Mouse (Mus musculus): Measurements from ENCODE around the gene Yap1. TPM values are rescaled to one million over a fixed set of nuclear protein-coding genes. Genes with fewer than 3 reads are reported as not detected.
A peak's percentile ranks its signal among the peaks of the same experiment; 100 is the strongest.
"Not testable (repeated sequence)": the region's sequence is repeated elsewhere in the genome, so short reads cannot be mapped to it uniquely, and the experiment has no call there.

The Yap1 gene
- polyA plus RNA-seq, 1 experiment from 2014 or later, result 19.8 TPM

- Histone ChIP-seq H3K4me3 (peak overlapping the region; percentile 38; the same call in 1 of the 2 replicates), H3K4me2 (peak overlapping the region; percentile 62), H3K9ac (peak overlapping the region; percentile 38; the same call in 1 of the 2 replicates), H3K36me3 (no peaks in the 10 kb centered on the region), H3K4me1 (replicated peaks) (no peaks in the 10 kb centered on the region), H3K9me3 (replicated peaks) (no peaks in the 10 kb centered on the region), H3K27me3 (no peaks in the 10 kb centered on the region), H3K27ac (peak overlapping the region; percentile 56; the same call in 1 of the 2 replicates)
- ATAC-seq (replicated peaks; ENCODE audit: insufficient number of reproducible peaks, insufficient read depth, low FRiP score, low read depth), result no peak
- 55% methylated on average over 8 of the region's 8 CpGs for WGBS
Measured at GRCm38 (mm10) chr9:7914925-7915324, 89.5 kb downstream of the Yap1 start.

- WGBS, result under 1% methylated on average over 11 of the region's 11 CpGs
- peak overlapping the region; percentile 63 for H3K27ac ChIP-seq
- H3K36me3 ChIP-seq, result no peaks in the 10 kb centered on the region
- no peaks in the 10 kb centered on the region for H3K4me1 ChIP-seq (replicated peaks)
- peak overlapping the region; percentile 38 for H3K4me3 ChIP-seq
- H3K27me3 ChIP-seq, result no peaks in the 10 kb centered on the region
- H3K9me3 ChIP-seq (replicated peaks), result no peaks in the 10 kb centered on the region
- H3K9ac ChIP-seq, result peak overlapping the region; percentile 38
- H3K4me2 ChIP-seq, result peak overlapping the region; percentile 62
- ATAC-seq (replicated peaks; ENCODE audit: insufficient number of reproducible peaks, insufficient read depth, low FRiP score, low read depth), result peak; percentile 93
Measured at GRCm38 (mm10) chr9:7914487-7914886, 89.9 kb downstream of the Yap1 start.

- Histone ChIP-seq H3K9ac (peak overlapping the region; percentile 38; the same call in 1 of the 2 replicates), H3K4me3 (peak overlapping the region; percentile 38), H3K4me2 (peak overlapping the region; percentile 62), H3K27me3 (no peaks in the 10 kb centered on the region), H3K4me1 (replicated peaks) (no peaks in the 10 kb centered on the region), H3K9me3 (replicated peaks) (no peaks in the 10 kb centered on the region), H3K36me3 (no peaks in the 10 kb centered on the region), H3K27ac (peak overlapping the region; percentile 63)
- ATAC-seq (replicated peaks; ENCODE audit: insufficient number of reproducible peaks, insufficient read depth, low FRiP score, low read depth), result no peak; the same call in 1 of the 2 replicates
- 51% methylated on average over 19 of the region's 19 CpGs for WGBS
Measured at GRCm38 (mm10) chr9:7913953-7914352, 90.4 kb downstream of the Yap1 start.

GRCm38 (mm10) chr9:7907351-7907985, 96.9 kb downstream of the Yap1 start:
- no peak overlapping the region for H3K9ac ChIP-seq
- no peaks in the 10 kb centered on the region for H3K36me3 ChIP-seq
- no peak overlapping the region for H3K4me2 ChIP-seq
- 86% methylated on average over 2 of the region's 2 CpGs for WGBS
- no peak overlapping the region for H3K27ac ChIP-seq
- H3K9me3 ChIP-seq (replicated peaks), result no peaks in the 10 kb centered on the region
- H3K4me3 ChIP-seq, result no peak overlapping the region
- H3K27me3 ChIP-seq, result no peaks in the 10 kb centered on the region
- H3K4me1 ChIP-seq (replicated peaks), result 0 out of 2 replicates have a peak, but pooled peaks cover 4% of the 10 kb centered on the region
- no peak for ATAC-seq (replicated peaks; ENCODE audit: insufficient number of reproducible peaks, insufficient read depth, low FRiP score, low read depth)

- Histone ChIP-seq H3K36me3 (no peaks in the 10 kb centered on the region), H3K4me1 (replicated peaks) (0 out of 2 replicates have a peak, but pooled peaks cover 7% of the 10 kb centered on the region), H3K27me3 (no peaks in the 10 kb centered on the region), H3K9me3 (replicated peaks) (no peaks in the 10 kb centered on the region), H3K9ac (no peak overlapping the region), H3K4me3 (no peak overlapping the region), H3K4me2 (no peak overlapping the region), H3K27ac (no peak overlapping the region)
- WGBS, result 52% methylated on average over 1 of the region's 1 CpGs
- ATAC-seq (replicated peaks; ENCODE audit: insufficient number of reproducible peaks, insufficient read depth, low FRiP score, low read depth), result no peak
Measured at GRCm38 (mm10) chr9:7906564-7906963, 97.8 kb downstream of the Yap1 start.

GRCm38 (mm10) chr9:7903825-7904224, 100.6 kb downstream of the Yap1 start:
- ATAC-seq (replicated peaks; ENCODE audit: insufficient number of reproducible peaks, insufficient read depth, low FRiP score, low read depth), result no peak
- Histone ChIP-seq H3K27ac (no peak overlapping the region), H3K9me3 (replicated peaks) (no peaks in the 10 kb centered on the region)

GRCm38 (mm10) chr9:7903262-7903661, 101.1 kb downstream of the Yap1 start:
- no peak overlapping the region for H3K4me2 ChIP-seq
- no peak overlapping the region for H3K27ac ChIP-seq
- no peak for ATAC-seq (replicated peaks; ENCODE audit: insufficient number of reproducible peaks, insufficient read depth, low FRiP score, low read depth)
- H3K27me3 ChIP-seq, result no peaks in the 10 kb centered on the region
- H3K4me1 ChIP-seq (replicated peaks), result 0 out of 2 replicates have a peak, but pooled peaks cover 7% of the 10 kb centered on the region
- no peaks in the 10 kb centered on the region for H3K9me3 ChIP-seq (replicated peaks)
- H3K4me3 ChIP-seq, result no peak overlapping the region
- WGBS, result 62% methylated on average over 2 of the region's 2 CpGs
- no peak overlapping the region for H3K9ac ChIP-seq
- no peaks in the 10 kb centered on the region for H3K36me3 ChIP-seq

More at GRCm38 (mm10) chr9:7903825-7904224, 100.6 kb downstream of the Yap1 start:
- Histone ChIP-seq H3K4me3 (no peak overlapping the region), H3K4me1 (replicated peaks) (0 out of 2 replicates have a peak, but pooled peaks cover 7% of the 10 kb centered on the region), H3K36me3 (no peaks in the 10 kb centered on the region), H3K4me2 (no peak overlapping the region), H3K9ac (no peak overlapping the region), H3K27me3 (no peaks in the 10 kb centered on the region)
- WGBS, result 57% methylated on average over 5 of the region's 5 CpGs

GRCm38 (mm10) chr9:7902311-7902710, 102.1 kb downstream of the Yap1 start:
- no peak overlapping the region for H3K27ac ChIP-seq
- 41% methylated on average over 7 of the region's 7 CpGs for WGBS
- no peak overlapping the region for H3K4me3 ChIP-seq
- H3K9ac ChIP-seq, result no peak overlapping the region
- H3K4me1 ChIP-seq (replicated peaks), result 0 out of 2 replicates have a peak, but pooled peaks cover 7% of the 10 kb centered on the region
- H3K27me3 ChIP-seq, result no peaks in the 10 kb centered on the region
- no peaks in the 10 kb centered on the region for H3K9me3 ChIP-seq (replicated peaks)
- H3K36me3 ChIP-seq, result no peaks in the 10 kb centered on the region
- no peak overlapping the region for H3K4me2 ChIP-seq
- ATAC-seq (replicated peaks; ENCODE audit: insufficient number of reproducible peaks, insufficient read depth, low FRiP score, low read depth), result no peak

GRCm38 (mm10) chr9:7900965-7901364, 103.4 kb downstream of the Yap1 start:
- no peaks in the 10 kb centered on the region for H3K27me3 ChIP-seq
- H3K36me3 ChIP-seq, result no peaks in the 10 kb centered on the region
- no peak for ATAC-seq (replicated peaks; ENCODE audit: insufficient number of reproducible peaks, insufficient read depth, low FRiP score, low read depth)
- H3K27ac ChIP-seq, result no peak overlapping the region
- H3K4me1 ChIP-seq (replicated peaks), result 0 out of 2 replicates have a peak, but pooled peaks cover 7% of the 10 kb centered on the region
- 88% methylated on average over 8 of the region's 8 CpGs for WGBS
- H3K9ac ChIP-seq, result no peak overlapping the region
- no peaks in the 10 kb centered on the region for H3K9me3 ChIP-seq (replicated peaks)
- H3K4me3 ChIP-seq, result no peak overlapping the region
- no peak overlapping the region for H3K4me2 ChIP-seq

GRCm38 (mm10) chr9:7897502-7897901, 106.9 kb downstream of the Yap1 start:
- H3K9me3 ChIP-seq (replicated peaks), result no peaks in the 10 kb centered on the region
- no peak overlapping the region for H3K9ac ChIP-seq
- no peak overlapping the region for H3K27ac ChIP-seq
- 3% methylated on average over 3 of the region's 3 CpGs for WGBS
- H3K36me3 ChIP-seq, result no peaks in the 10 kb centered on the region
- H3K4me3 ChIP-seq, result no peak overlapping the region
- H3K4me1 ChIP-seq (replicated peaks), result 0 out of 2 replicates have a peak, but pooled peaks cover 4% of the 10 kb centered on the region
- no peak for ATAC-seq (replicated peaks; ENCODE audit: insufficient number of reproducible peaks, insufficient read depth, low FRiP score, low read depth)
- no peak overlapping the region for H3K4me2 ChIP-seq
- H3K27me3 ChIP-seq, result no peaks in the 10 kb centered on the region

- not testable (repeated sequence) for ATAC-seq (replicated peaks; ENCODE audit: insufficient number of reproducible peaks, insufficient read depth, low FRiP score, low read depth); H3K27me3 ChIP-seq; H3K4me2 ChIP-seq; H3K9me3 ChIP-seq (replicated peaks); H3K4me3 ChIP-seq; H3K36me3 ChIP-seq; H3K27ac ChIP-seq; H3K9ac ChIP-seq; H3K4me1 ChIP-seq (replicated peaks)
- 91% methylated on average over 1 of the region's 1 CpGs for whole genome bisulfite sequencing
Measured at GRCm38 (mm10) chr9:7891796-7892195, 112.6 kb downstream of the Yap1 start.

- H3K27ac ChIP-seq, result no peak overlapping the region
- no peaks in the 10 kb centered on the region for H3K27me3 ChIP-seq
- no peak for ATAC-seq (replicated peaks; ENCODE audit: insufficient number of reproducible peaks, insufficient read depth, low FRiP score, low read depth)
- H3K4me3 ChIP-seq, result no peak overlapping the region
- no peaks in the 10 kb centered on the region for H3K4me1 ChIP-seq (replicated peaks)
- no peak overlapping the region for H3K4me2 ChIP-seq
- H3K9ac ChIP-seq, result no peak overlapping the region
- WGBS, result 71% methylated on average over 1 of the region's 1 CpGs
- H3K36me3 ChIP-seq, result no peaks in the 10 kb centered on the region
- no peaks in the 10 kb centered on the region for H3K9me3 ChIP-seq (replicated peaks)
Measured at GRCm38 (mm10) chr9:7891177-7891576, 113.2 kb downstream of the Yap1 start.

Data from heart, embryonic 15.5 days (tissue).